Mouse (Mus musculus): Measurements from ENCODE around the gene Smyd1. TPM values are rescaled to one million over a fixed set of nuclear protein-coding genes. Genes with fewer than 3 reads are reported as not detected.

Gene Smyd1
- polyA plus RNA-seq, 1 experiment, result not detected

GRCm38 (mm10) chr6:71352866-71353427, 30.9 kb upstream of the Smyd1 start:
- Histone ChIP-seq H3K36me3 (ENCODE audit: control insufficient read depth) (no peaks in the 10 kb centered on the region), H3K4me3 (replicated peaks) (no peak overlapping the region), H3K27me3 (ENCODE audit: control insufficient read depth) (no peaks in the 10 kb centered on the region), H3K4me1 (ENCODE audit: control insufficient read depth) (no peaks in the 10 kb centered on the region), H3K9me3 (ENCODE audit: control insufficient read depth, low read length) (peaks cover 2% of the 10 kb centered on the region)
- no peak for TF ChIP-seq GATA1 (IDR thresholded peaks at IDR 0.05; ENCODE audit: low read length)
- TF ChIP-seq TAL1 (IDR thresholded peaks at IDR 0.05; ENCODE audit: low read length), result no peak

- Histone ChIP-seq H3K4me1 (ENCODE audit: control insufficient read depth) (no peaks in the 10 kb centered on the region), H3K27me3 (ENCODE audit: control insufficient read depth) (no peaks in the 10 kb centered on the region), H3K36me3 (ENCODE audit: control insufficient read depth) (no peaks in the 10 kb centered on the region), H3K9me3 (ENCODE audit: control insufficient read depth, low read length) (peaks cover 6% of the 10 kb centered on the region), H3K4me3 (replicated peaks) (no peak overlapping the region)
- TF ChIP-seq TAL1 (IDR thresholded peaks at IDR 0.05; ENCODE audit: low read length) (no peak), GATA1 (IDR thresholded peaks at IDR 0.05; ENCODE audit: low read length) (no peak)
Observed at GRCm38 (mm10) chr6:71352201-71352600, 30.2 kb upstream of the Smyd1 start.

DNA sequence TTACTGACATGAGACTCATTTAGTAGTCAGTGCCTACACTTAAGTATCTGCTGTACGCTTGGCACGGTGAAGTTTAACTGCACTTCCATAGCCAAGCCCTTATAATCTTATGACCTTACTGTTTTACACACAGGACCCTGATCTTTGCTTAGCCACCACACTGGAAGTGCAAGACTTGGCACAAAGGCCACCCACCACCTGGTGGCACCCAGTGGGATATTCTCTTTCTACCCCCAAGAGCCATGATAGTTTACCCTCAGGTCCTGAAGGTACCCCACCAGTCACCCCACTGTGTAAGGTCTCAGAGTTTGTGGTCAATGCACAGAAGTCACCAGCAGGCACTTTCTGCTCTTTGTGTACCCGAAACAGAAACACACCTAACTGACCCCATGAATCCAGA, 29.2 kb upstream of the Smyd1 start:
- no peaks in the 10 kb centered on the region for H3K27me3 ChIP-seq (ENCODE audit: control insufficient read depth)
- no peaks in the 10 kb centered on the region for H3K4me1 ChIP-seq (ENCODE audit: control insufficient read depth)
- H3K9me3 ChIP-seq (ENCODE audit: control insufficient read depth, low read length), result peaks cover 6% of the 10 kb centered on the region
- no peak overlapping the region for H3K4me3 ChIP-seq (replicated peaks)
- no peaks in the 10 kb centered on the region for H3K36me3 ChIP-seq (ENCODE audit: control insufficient read depth)
- no peak for TF ChIP-seq TAL1 (IDR thresholded peaks at IDR 0.05; ENCODE audit: low read length)
- no peak for TF ChIP-seq GATA1 (IDR thresholded peaks at IDR 0.05; ENCODE audit: low read length)

DNA sequence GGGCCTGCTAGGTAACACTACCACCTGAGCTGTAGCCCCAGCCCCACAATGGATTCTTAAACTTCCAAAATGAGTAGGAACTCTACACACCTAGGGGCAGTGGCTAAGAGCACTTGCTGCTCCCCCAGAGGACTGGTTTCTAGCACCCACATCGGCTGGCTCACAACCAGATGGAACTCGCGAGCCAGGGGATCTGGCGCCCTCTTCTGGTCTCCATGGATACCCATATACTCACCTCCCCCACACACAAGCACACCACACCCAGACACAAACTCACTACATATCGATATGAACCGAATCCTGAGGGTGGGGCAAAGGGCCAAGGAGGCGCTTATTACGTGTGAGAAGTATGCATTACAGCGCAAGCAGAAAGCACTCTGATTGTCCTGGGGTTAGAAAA, 26.0 kb upstream of the Smyd1 start:
- Histone ChIP-seq H3K4me1 (ENCODE audit: control insufficient read depth) (no peaks in the 10 kb centered on the region), H3K36me3 (ENCODE audit: control insufficient read depth) (no peaks in the 10 kb centered on the region), H3K27me3 (ENCODE audit: control insufficient read depth) (no peaks in the 10 kb centered on the region), H3K4me3 (replicated peaks) (no peak overlapping the region), H3K9me3 (ENCODE audit: control insufficient read depth, low read length) (peaks cover 6% of the 10 kb centered on the region)
- no peak for TF ChIP-seq GATA1 (IDR thresholded peaks at IDR 0.05; ENCODE audit: low read length)

- no peaks in the 10 kb centered on the region for H3K9me3 ChIP-seq (ENCODE audit: control insufficient read depth, low read length)
- no peaks in the 10 kb centered on the region for H3K4me1 ChIP-seq (ENCODE audit: control insufficient read depth)
- TF ChIP-seq GATA1 (IDR thresholded peaks at IDR 0.05; ENCODE audit: low read length) (no peak), TAL1 (IDR thresholded peaks at IDR 0.05; ENCODE audit: low read length) (no peak)
- no peaks in the 10 kb centered on the region for H3K27me3 ChIP-seq (ENCODE audit: control insufficient read depth)
- no peak overlapping the region for H3K4me3 ChIP-seq (replicated peaks)
- no peaks in the 10 kb centered on the region for H3K36me3 ChIP-seq (ENCODE audit: control insufficient read depth)
Observed at GRCm38 (mm10) chr6:71341179-71341578, 19.1 kb upstream of the Smyd1 start.

DNA sequence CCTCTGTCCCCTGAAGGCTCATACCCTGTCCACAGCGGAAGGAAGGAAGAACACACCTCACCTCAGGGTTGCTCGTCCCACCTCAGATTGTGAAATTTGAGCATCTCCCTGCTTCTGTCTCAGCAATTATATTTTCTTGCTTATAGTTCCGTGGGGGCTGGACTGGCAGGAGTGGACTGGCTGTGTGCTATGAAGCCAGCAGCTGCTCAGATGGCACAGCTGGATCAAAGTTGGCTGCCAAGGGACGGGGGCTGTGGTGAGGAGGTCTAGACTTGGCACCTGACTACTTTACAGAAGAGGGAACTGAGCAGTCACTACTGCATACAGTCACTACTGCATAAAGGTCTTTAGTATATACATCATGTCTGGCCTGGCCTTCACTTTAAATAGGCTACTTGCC, 17.3 kb upstream of the Smyd1 start:
- H3K36me3 ChIP-seq (ENCODE audit: control insufficient read depth), result no peaks in the 10 kb centered on the region
- no peak overlapping the region for H3K4me3 ChIP-seq (replicated peaks)
- no peaks in the 10 kb centered on the region for H3K27me3 ChIP-seq (ENCODE audit: control insufficient read depth)
- no peaks in the 10 kb centered on the region for H3K4me1 ChIP-seq (ENCODE audit: control insufficient read depth)
- no peaks in the 10 kb centered on the region for H3K9me3 ChIP-seq (ENCODE audit: control insufficient read depth, low read length)
- TF ChIP-seq TAL1 (IDR thresholded peaks at IDR 0.05; ENCODE audit: low read length) (no peak), GATA1 (IDR thresholded peaks at IDR 0.05; ENCODE audit: low read length) (no peak)

DNA sequence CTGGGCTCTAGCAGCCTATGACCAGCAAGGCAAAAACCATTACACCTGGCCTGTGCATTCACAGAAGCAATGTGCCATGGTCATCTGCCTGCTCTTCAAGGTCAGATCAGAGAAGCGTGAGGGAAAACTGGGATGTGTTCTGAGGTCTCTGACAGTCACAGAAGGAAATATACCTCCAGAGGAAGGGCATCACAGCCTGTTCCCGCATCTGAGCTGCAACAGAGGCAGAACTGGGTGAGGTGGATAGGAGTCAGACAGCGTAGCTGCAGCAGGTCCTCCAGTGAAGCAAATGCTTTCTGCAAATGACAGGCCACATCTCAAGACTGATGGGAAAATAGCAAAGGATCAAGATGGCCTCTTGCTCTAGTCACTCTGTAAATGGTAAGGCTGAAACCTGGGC, 16.9 kb upstream of the Smyd1 start:
- Histone ChIP-seq H3K27me3 (ENCODE audit: control insufficient read depth) (no peaks in the 10 kb centered on the region), H3K4me1 (ENCODE audit: control insufficient read depth) (no peaks in the 10 kb centered on the region), H3K36me3 (ENCODE audit: control insufficient read depth) (no peaks in the 10 kb centered on the region), H3K4me3 (replicated peaks) (no peak overlapping the region), H3K9me3 (ENCODE audit: control insufficient read depth, low read length) (no peaks in the 10 kb centered on the region)
- TF ChIP-seq GATA1 (IDR thresholded peaks at IDR 0.05; ENCODE audit: low read length) (no peak), TAL1 (IDR thresholded peaks at IDR 0.05; ENCODE audit: low read length) (no peak)

DNA sequence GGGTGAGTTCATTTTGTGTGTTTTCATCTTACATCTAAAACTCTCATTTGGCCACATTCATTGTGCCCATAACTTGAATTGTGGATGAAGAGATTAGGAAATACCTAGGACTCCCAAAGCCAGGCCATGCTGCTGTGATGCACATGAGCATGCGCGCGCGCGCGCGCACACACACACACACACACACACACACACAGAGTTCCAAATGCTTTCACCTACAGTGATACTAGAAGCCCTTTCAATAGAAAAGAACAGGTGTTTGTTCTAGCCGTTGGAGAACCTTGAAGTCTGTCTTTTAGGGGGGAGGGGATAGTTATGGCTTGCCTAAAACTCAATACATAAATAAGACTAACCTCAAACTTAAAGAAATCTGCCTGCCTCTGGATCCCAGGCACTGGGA, 15.6 kb upstream of the Smyd1 start:
- no peaks in the 10 kb centered on the region for H3K9me3 ChIP-seq (ENCODE audit: control insufficient read depth, low read length)
- H3K27me3 ChIP-seq (ENCODE audit: control insufficient read depth), result no peaks in the 10 kb centered on the region
- H3K4me1 ChIP-seq (ENCODE audit: control insufficient read depth), result no peaks in the 10 kb centered on the region
- H3K36me3 ChIP-seq (ENCODE audit: control insufficient read depth), result no peaks in the 10 kb centered on the region
- TF ChIP-seq GATA1 (IDR thresholded peaks at IDR 0.05; ENCODE audit: low read length) (no peak), TAL1 (IDR thresholded peaks at IDR 0.05; ENCODE audit: low read length) (no peak)
- H3K4me3 ChIP-seq (replicated peaks), result no peak overlapping the region

- Histone ChIP-seq H3K9me3 (ENCODE audit: control insufficient read depth, low read length) (no peaks in the 10 kb centered on the region), H3K36me3 (ENCODE audit: control insufficient read depth) (no peaks in the 10 kb centered on the region), H3K4me3 (replicated peaks) (no peak overlapping the region), H3K27me3 (ENCODE audit: control insufficient read depth) (no peaks in the 10 kb centered on the region), H3K4me1 (ENCODE audit: control insufficient read depth) (no peaks in the 10 kb centered on the region)
- TF ChIP-seq GATA1 (IDR thresholded peaks at IDR 0.05; ENCODE audit: low read length), result no peak
- no peak for TF ChIP-seq TAL1 (IDR thresholded peaks at IDR 0.05; ENCODE audit: low read length)
Observed at GRCm38 (mm10) chr6:71333578-71334273, 11.7 kb upstream of the Smyd1 start.

- TF ChIP-seq TAL1 (IDR thresholded peaks at IDR 0.05; ENCODE audit: low read length) (no peak), GATA1 (IDR thresholded peaks at IDR 0.05; ENCODE audit: low read length) (no peak)
- Histone ChIP-seq H3K9me3 (ENCODE audit: control insufficient read depth, low read length) (no peaks in the 10 kb centered on the region), H3K36me3 (ENCODE audit: control insufficient read depth) (no peaks in the 10 kb centered on the region), H3K4me3 (replicated peaks) (no peak overlapping the region), H3K4me1 (ENCODE audit: control insufficient read depth) (no peaks in the 10 kb centered on the region), H3K27me3 (ENCODE audit: control insufficient read depth) (no peaks in the 10 kb centered on the region)
Observed at GRCm38 (mm10) chr6:71333031-71333430, 11.0 kb upstream of the Smyd1 start.
